Mouse (Mus musculus) MEL (cell line): ENCODE measurements at regions not wholly inside any gene's neighbourhood (a gene's known extent, or its start where the extent isn't known, plus 50 kb on each side); places are given as distances from the start of the nearest gene placed in this dataset.
A peak's percentile ranks its signal among the peaks of the same experiment; 100 is the strongest.

Experiments used
- DNase-seq: peaks from one replicate; pipeline ENCODE4 v3.0.0; 2011; ENCODE audit warnings: low read depth, low spot score
- H3K27ac ChIP-seq: 2 replicates; pipeline ENCODE4 v1.5.1; 2012; ENCODE audit warnings: low read depth, mild to moderate bottlenecking, control low read depth, low read length, moderate library complexity; ENCODE audit not compliant: control insufficient read depth
- H3K27me3 ChIP-seq, 2 experiments: fragments of 150-350 bp in 1 of 2; sonication (generic) in 1 of 2; 2 replicates each; pipeline ENCODE4 v1.6.1; 2012; ENCODE audit warnings: low read length in 2 of 2, mild to moderate bottlenecking in 2 of 2, improper control_type of control experiment in 1 of 2, moderate library complexity in 1 of 2; ENCODE audit not compliant: insufficient read depth in 2 of 2, control insufficient read depth in 1 of 2
- H3K36me3 ChIP-seq, 2 experiments: 2 replicates each; pipeline ENCODE4 v1.6.1; 2012 to 2014; ENCODE audit warnings: low read length in 2 of 2, improper control_type of control experiment in 1 of 2, inconsistent platforms in 1 of 2, mild to moderate bottlenecking in 1 of 2; ENCODE audit not compliant: insufficient read depth in 2 of 2, control insufficient read depth in 1 of 2
- H3K4me1 ChIP-seq, 2 experiments: fragments of 150-350 bp in 1 of 2; sonication (generic) in 1 of 2; 2 replicates each; pipeline ENCODE4 v1.6.1; 2012; ENCODE audit warnings: low read length in 2 of 2, improper control_type of control experiment in 1 of 2, mild to moderate bottlenecking in 1 of 2; ENCODE audit not compliant: insufficient read depth in 2 of 2, control insufficient read depth in 1 of 2
- H3K4me3 ChIP-seq, 2 experiments: fragments of 150-350 bp in 1 of 2; sonication (generic) in 1 of 2; 2 replicates each; pipeline ENCODE4 v1.5.1; 2012; ENCODE audit warnings: low read depth in 2 of 2, low read length in 2 of 2, mild to moderate bottlenecking in 2 of 2, moderate library complexity in 2 of 2, control low read depth in 1 of 2, improper control_type of control experiment in 1 of 2; ENCODE audit not compliant: control insufficient read depth in 1 of 2, insufficient read depth in 1 of 2
- H3K79me2 ChIP-seq: 2 replicates; pipeline ENCODE4 v1.6.1; 2012; ENCODE audit warnings: mild to moderate bottlenecking, low read length, moderate library complexity; ENCODE audit not compliant: control insufficient read depth, poor library complexity, insufficient read depth
- H3K9ac ChIP-seq: 2 replicates; pipeline ENCODE4 v1.6.1; 2012; ENCODE audit warnings: low read depth, mild to moderate bottlenecking, control low read depth, low read length, moderate library complexity; ENCODE audit not compliant: control insufficient read depth, poor library complexity, severe bottlenecking
- H3K9me3 ChIP-seq: fragments of 150-350 bp; sonication (generic); replicated peaks from 2 replicates; pipeline ENCODE4 v1.6.1; 2012; ENCODE audit warnings: mild to moderate bottlenecking, low read length, improper control_type of control experiment, moderate library complexity; ENCODE audit not compliant: insufficient read depth
- CHD2 ChIP-seq: IDR thresholded peaks from 2 replicates; pipeline ENCODE4 v1.6.1; 2011; ENCODE audit warnings: low read length, improper control_type of control experiment
- CTCF ChIP-seq, 3 experiments: IDR thresholded peaks in 2 of 3; conservative IDR thresholded peaks in 1 of 3; 2 replicates each; pipeline ENCODE4 v1.5.1; 2011 to 2012; ENCODE audit warnings: low read length in 3 of 3, low read depth in 2 of 3, mild to moderate bottlenecking in 2 of 3, improper control_type of control experiment in 1 of 3, inconsistent platforms in 1 of 3, mixed read lengths in 1 of 3, moderate library complexity in 1 of 3; ENCODE audit not compliant: control insufficient read depth in 1 of 3, insufficient read depth in 1 of 3, poor library complexity in 1 of 3, severe bottlenecking in 1 of 3
- E2F4 ChIP-seq: IDR thresholded peaks from 2 replicates; pipeline ENCODE4 v1.6.1; 2011; ENCODE audit warnings: low read depth, low read length, improper control_type of control experiment, borderline replicate concordance
- ETS1 ChIP-seq: IDR thresholded peaks from 2 replicates; pipeline ENCODE4 v1.6.1; 2012; ENCODE audit warnings: low read depth, mild to moderate bottlenecking, inconsistent platforms, low read length, improper control_type of control experiment, moderate library complexity
- GATA1 ChIP-seq: IDR thresholded peaks from 2 replicates; pipeline ENCODE4 v1.6.1; 2011; ENCODE audit warnings: low read depth, low read length, improper control_type of control experiment
- HCFC1 ChIP-seq: IDR thresholded peaks from 2 replicates; pipeline ENCODE4 v1.6.1; 2012; ENCODE audit warnings: low read depth, mild to moderate bottlenecking, inconsistent platforms, low read length, improper control_type of control experiment, moderate library complexity
- JUND ChIP-seq: IDR thresholded peaks from 2 replicates; pipeline ENCODE4 v1.6.1; 2011; ENCODE audit warnings: low read depth, mild to moderate bottlenecking, improper control_type of control experiment, low read length
- KAT2A ChIP-seq: conservative IDR thresholded peaks from 2 replicates; pipeline ENCODE4 v1.6.1; 2012; ENCODE audit warnings: low read depth, low read length, improper control_type of control experiment, inconsistent platforms
- MAFK ChIP-seq: IDR thresholded peaks from 2 replicates; pipeline ENCODE4 v1.6.1; 2011; ENCODE audit warnings: low read depth, mild to moderate bottlenecking, low read length, improper control_type of control experiment, borderline replicate concordance
- MAZ ChIP-seq: IDR thresholded peaks from 2 replicates; pipeline ENCODE4 v1.6.1; 2012; ENCODE audit warnings: low read depth, mild to moderate bottlenecking, inconsistent platforms, low read length, improper control_type of control experiment
- MXI1 ChIP-seq: IDR thresholded peaks from 2 replicates; pipeline ENCODE4 v1.6.1; 2011; ENCODE audit warnings: mild to moderate bottlenecking, low read depth, low read length, improper control_type of control experiment
- POLR2AphosphoS2 ChIP-seq: IDR thresholded peaks from 2 replicates; pipeline ENCODE4 v1.6.1; 2011; ENCODE audit warnings: low read length, improper control_type of control experiment
- POLR2AphosphoS5 ChIP-seq: IDR thresholded peaks from 2 replicates; pipeline ENCODE4 v1.6.1; 2012; ENCODE audit warnings: low read depth, borderline replicate concordance, mild to moderate bottlenecking, inconsistent platforms, low read length, moderate library complexity, mixed read lengths
- RCOR1 ChIP-seq: IDR thresholded peaks from 2 replicates; pipeline ENCODE4 v1.6.1; 2012; ENCODE audit warnings: low read depth, mild to moderate bottlenecking, inconsistent platforms, low read length, improper control_type of control experiment
- SMC3 ChIP-seq: IDR thresholded peaks from 2 replicates; pipeline ENCODE4 v1.6.1; 2011; ENCODE audit warnings: low read depth, low read length, improper control_type of control experiment
- TBP ChIP-seq: IDR thresholded peaks from 2 replicates; pipeline ENCODE4 v1.8.0; 2011; ENCODE audit warnings: low read depth, low read length, improper control_type of control experiment
- USF2 ChIP-seq, 2 experiments: IDR thresholded peaks; 2 replicates each; pipeline ENCODE4 v1.6.1; 2011 to 2012; ENCODE audit warnings: improper control_type of control experiment in 2 of 2, low read length in 2 of 2, borderline replicate concordance in 1 of 2, inconsistent platforms in 1 of 2, low read depth in 1 of 2, mild to moderate bottlenecking in 1 of 2; ENCODE audit not compliant: insufficient read depth in 1 of 2
- ZC3H11A ChIP-seq: IDR thresholded peaks from 2 replicates; pipeline ENCODE4 v1.6.1; 2012; ENCODE audit warnings: low read depth, mild to moderate bottlenecking, inconsistent platforms, low read length, improper control_type of control experiment
- ZNF384 ChIP-seq: IDR thresholded peaks from 2 replicates; pipeline ENCODE4 v1.6.1; 2012; ENCODE audit warnings: low read depth, mild to moderate bottlenecking, inconsistent platforms, low read length, improper control_type of control experiment

GRCm38 (mm10) chr2:178758366-178758765 lies 328.0 kb downstream of the Cdh26 start:
- Histone ChIP-seq H3K27ac (no peak overlapping the region), H3K4me3 (no peak overlapping the region), H3K9ac (no peak overlapping the region)
- TF ChIP-seq HCFC1 (no peak), KAT2A (no peak), CTCF (IDR thresholded peaks at IDR 0.05 in 2 of 3, conservative IDR thresholded peaks at IDR 0.05 in 1 of 3; ENCODE audit: control insufficient read depth in 1 of 3, insufficient read depth in 1 of 3, low read depth in 2 of 3, low read length in 3 of 3, poor library complexity in 1 of 3, severe bottlenecking in 1 of 3) (peak; percentile 40 to 52 (median 43)), MXI1 (no peak), SMC3 (peak; percentile 30), E2F4 (no peak), CHD2 (no peak)
- TF ChIP-seq, all 39 proteins: peak for 2
- Histone ChIP-seq H3K9me3 (no peaks in the 10 kb centered on the region), H3K79me2 (no peaks in the 10 kb centered on the region), H3K27me3 (no peaks in the 10 kb centered on the region), H3K4me1 (no peaks in the 10 kb centered on the region), H3K36me3 (no peaks in the 10 kb centered on the region)
- DNase-seq, result peak; percentile 16

DNA sequence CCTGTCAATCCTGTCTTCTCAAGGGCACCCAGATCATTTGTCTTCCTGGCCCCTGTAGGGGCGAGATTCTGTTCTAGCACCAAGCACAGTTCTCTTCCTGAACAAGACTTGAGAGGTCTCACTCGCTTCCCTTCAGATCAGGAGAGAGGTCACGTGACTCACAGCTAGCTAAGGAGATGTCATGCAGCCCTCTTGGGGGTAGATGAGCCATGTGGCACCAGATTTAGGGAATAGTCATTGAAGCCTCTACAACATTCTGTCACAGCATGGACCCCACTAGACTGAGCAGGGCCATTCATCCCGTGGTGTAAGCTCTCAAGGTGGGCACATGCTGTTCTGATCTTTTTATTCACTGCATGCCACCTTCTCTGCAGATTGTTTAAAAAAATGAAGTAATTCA lies 338.2 kb downstream of the Cdh26 start:
- Histone ChIP-seq H3K36me3 (no peaks in the 10 kb centered on the region), H3K27ac (no peak overlapping the region), H3K4me3 (no peak overlapping the region), H3K79me2 (no peaks in the 10 kb centered on the region), H3K27me3 (no peaks in the 10 kb centered on the region), H3K9me3 (no peaks in the 10 kb centered on the region), H3K4me1 (no peaks in the 10 kb centered on the region), H3K9ac (no peak overlapping the region)
- TF ChIP-seq USF2 (IDR thresholded peaks at IDR 0.05; ENCODE audit: borderline replicate concordance in 1 of 2, insufficient read depth in 1 of 2, low read depth in 1 of 2, low read length in 2 of 2) (no peak), POLR2AphosphoS2 (no peak), MAZ (no peak), JUND (no peak), RCOR1 (no peak), ETS1 (no peak), MAFK (no peak), SMC3 (no peak), POLR2AphosphoS5 (no peak), KAT2A (no peak)
- no peak for DNase-seq

DNA sequence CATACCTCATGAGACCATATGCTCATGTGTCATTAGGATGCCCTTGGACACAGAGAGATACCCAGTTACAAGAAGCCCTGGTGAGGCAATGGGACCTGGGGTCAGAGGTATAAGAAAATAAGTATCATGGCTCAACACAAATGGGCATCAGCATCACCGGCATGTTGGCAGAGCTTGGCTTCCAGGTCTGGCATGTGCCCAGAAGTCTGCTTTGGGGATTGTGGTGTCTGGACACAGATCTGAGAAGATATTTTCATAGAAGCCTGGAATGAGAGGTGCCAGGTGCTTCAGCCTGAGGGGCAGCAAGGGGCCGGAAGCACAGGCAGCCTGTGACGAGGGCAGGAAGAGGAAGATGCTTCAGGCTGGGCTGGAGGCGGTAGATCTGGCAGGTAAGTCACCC lies 338.7 kb downstream of the Cdh26 start:
- no peak overlapping the region for H3K27ac ChIP-seq
- TF ChIP-seq CHD2, result no peak
- TF ChIP-seq TBP, result no peak
- TF ChIP-seq ZC3H11A, result no peak
- TF ChIP-seq ZNF384, result no peak
- no peak for TF ChIP-seq MAFK
- TF ChIP-seq GATA1, result no peak
- no peak overlapping the region for H3K4me3 ChIP-seq
- H3K9ac ChIP-seq, result no peak overlapping the region
- H3K79me2 ChIP-seq, result no peaks in the 10 kb centered on the region
- no peaks in the 10 kb centered on the region for H3K9me3 ChIP-seq
- no peaks in the 10 kb centered on the region for H3K36me3 ChIP-seq
- H3K4me1 ChIP-seq, result no peaks in the 10 kb centered on the region
- no peak for DNase-seq
- H3K27me3 ChIP-seq, result no peaks in the 10 kb centered on the region
